1 mouse cellular context compared by ENCODE assay signal in genomic region chr6:28396051-28396852, GRCm38 (mm10).
TF ChIP-seq lines count a peak whose summit lies in the region.

No protein-coding gene starts in this region.

TF ChIP-seq in CH12.LX, 34 proteins besides CTCF, POLR2A, EP300 and RAD21:
- TF ChIP-seq MEF2A (IDR thresholded peaks at IDR 0.05; ENCODE audit: borderline replicate concordance, low read depth, low read length) (0 out of 2 replicates have a peak, but pooled peaks have one; percentile 13), ZMIZ1 (IDR thresholded peaks at IDR 0.05; ENCODE audit: low read depth, low read length) (no peak)
TF ChIP-seq in CH12.LX: peak in this region for 1.
